Mouse (Mus musculus) G1E (cell line): ENCODE results near the gene Gm17617. TPM values are rescaled to one million over a fixed set of nuclear protein-coding genes. Genes with fewer than 3 reads are reported as not detected.

Experiments
- ATAC-seq: 2 replicates; pipeline ENCODE4 v1.8.0; 2016; ENCODE audit warnings: mild to moderate bottlenecking; ENCODE audit not compliant: insufficient number of reproducible peaks, poor library complexity, low FRiP score, severe bottlenecking; ENCODE audit errors: extremely low read depth
- DNase-seq: peaks from one replicate; pipeline ENCODE4 v3.0.0; 2012; ENCODE audit warnings: low spot score
- H3K27me3 ChIP-seq: 2 replicates; pipeline ENCODE4 v1.6.1; 2012; ENCODE audit warnings: mild to moderate bottlenecking, low read length, inconsistent platforms; ENCODE audit not compliant: insufficient read depth
- H3K36me3 ChIP-seq: replicated peaks from 2 replicates; pipeline ENCODE3; 2012; ENCODE audit warnings: mild to moderate bottlenecking, inconsistent platforms
- H3K4me1 ChIP-seq: 2 replicates; pipeline ENCODE4 v1.6.1; 2012; ENCODE audit warnings: low read depth, low read length, inconsistent platforms, mixed read lengths; ENCODE audit not compliant: insufficient read depth
- H3K4me3 ChIP-seq: 2 replicates; pipeline ENCODE4 v1.5.1; 2012; ENCODE audit warnings: low read depth, mild to moderate bottlenecking, inconsistent platforms, low read length, moderate library complexity, mixed read lengths
- H3K9me3 ChIP-seq: replicated peaks from 2 replicates; pipeline ENCODE4 v1.6.1; 2012; ENCODE audit warnings: inconsistent platforms
- CTCF ChIP-seq: IDR thresholded peaks from 2 replicates; pipeline ENCODE4 v1.5.1; 2012; ENCODE audit warnings: low read depth, low read length, inconsistent platforms, mixed read lengths
- GATA1 ChIP-seq: IDR thresholded peaks from 2 replicates; pipeline ENCODE4 v1.6.1; 2012; ENCODE audit warnings: borderline replicate concordance, low read length, inconsistent platforms, mixed read lengths
- GATA2 ChIP-seq: IDR thresholded peaks from 2 replicates; pipeline ENCODE4 v1.6.1; 2012; ENCODE audit warnings: low read depth, low read length, inconsistent platforms, borderline replicate concordance
- POLR2AphosphoS5 ChIP-seq: IDR thresholded peaks from 2 replicates; pipeline ENCODE4 v1.6.1; 2012; ENCODE audit warnings: low read depth, low read length, inconsistent platforms; ENCODE audit not compliant: insufficient replicate concordance
- TAL1 ChIP-seq: conservative IDR thresholded peaks from 2 replicates; pipeline ENCODE4 v1.6.1; 2012; ENCODE audit warnings: low read depth, low read length, inconsistent platforms, mixed read lengths
- polyA plus RNA-seq: library from polyadenylated mRNA; stranded (reverse); fragments of >175 nt; gene quantifications from 2 replicates; pipeline ENCODE4 v1.2.3, GENCODE M21; 2012
- total RNA-seq, 2 experiments: library from RNA; stranded (forward) in 1 of 2; stranded (reverse) in 1 of 2; fragments of 200-1000 nt in 1 of 2; fragments of >200 nt in 1 of 2; fragmentation: Nextera tagmentation in 1 of 2; gene quantifications; 2 replicates each; pipeline ENCODE4 v1.2.3; 2014 to 2017

Gm17617 gene
- total and polyA plus RNA-seq, 3 experiments: not detected

- H3K9me3 ChIP-seq: no peaks in the 10 kb centered on the region
- peaks cover 32% of the 10 kb centered on the region for H3K27me3 ChIP-seq
- no peak for DNase-seq
- no peak overlapping the region for H3K4me3 ChIP-seq
- H3K4me1 ChIP-seq: peaks cover 8% of the 10 kb centered on the region
- ATAC-seq: no peak
- no peaks in the 10 kb centered on the region for H3K36me3 ChIP-seq
- TF ChIP-seq POLR2AphosphoS5 (no peak), GATA1 (no peak), CTCF (no peak), GATA2 (no peak), TAL1 (no peak)
These were observed 33.7 kb upstream of the Gm17617 start for GRCm38 (mm10) chr13:55166806-55167725.

GRCm38 (mm10) chr13:55165831-55166339, 32.5 kb upstream of the Gm17617 start:
- peaks cover 34% of the 10 kb centered on the region for H3K27me3 ChIP-seq
- TF ChIP-seq POLR2AphosphoS5 (no peak), CTCF (no peak), GATA1 (no peak), GATA2 (no peak), TAL1 (no peak)
- H3K36me3 ChIP-seq: no peaks in the 10 kb centered on the region
- no peak overlapping the region for H3K4me3 ChIP-seq
- H3K4me1 ChIP-seq: peaks cover 8% of the 10 kb centered on the region; the same call in 1 of the 2 replicates
- DNase-seq (no peak), ATAC-seq (no peak)
- H3K9me3 ChIP-seq: no peaks in the 10 kb centered on the region

- H3K27me3 ChIP-seq: peaks cover 33% of the 10 kb centered on the region
- DNase-seq: no peak
- H3K9me3 ChIP-seq: no peaks in the 10 kb centered on the region
- peaks cover 8% of the 10 kb centered on the region; the same call in 1 of the 2 replicates for H3K4me1 ChIP-seq
- TF ChIP-seq GATA1: no peak
- no peak for TF ChIP-seq TAL1
- TF ChIP-seq GATA2: no peak
- no peak for TF ChIP-seq POLR2AphosphoS5
- TF ChIP-seq CTCF: no peak
- ATAC-seq: no peak
- H3K4me3 ChIP-seq: no peak overlapping the region
- H3K36me3 ChIP-seq: no peaks in the 10 kb centered on the region
These were observed 30.2 kb upstream of the Gm17617 start for GRCm38 (mm10) chr13:55163553-55163952.

GRCm38 (mm10) chr13:55162365-55162764, 29.0 kb upstream of the Gm17617 start:
- Histone ChIP-seq H3K36me3 (no peaks in the 10 kb centered on the region), H3K4me3 (no peak overlapping the region), H3K4me1 (peaks cover 8% of the 10 kb centered on the region; the same call in 1 of the 2 replicates), H3K9me3 (no peaks in the 10 kb centered on the region), H3K27me3 (peaks cover 29% of the 10 kb centered on the region)
- no peak for ATAC-seq
- DNase-seq: no peak
- TF ChIP-seq GATA1: no peak

- no peaks in the 10 kb centered on the region for H3K36me3 ChIP-seq
- no peaks in the 10 kb centered on the region; the same call in 1 of the 2 replicates for H3K4me1 ChIP-seq
- H3K27me3 ChIP-seq: peaks cover 37% of the 10 kb centered on the region
- DNase-seq (no peak), ATAC-seq (no peak)
- H3K9me3 ChIP-seq: no peaks in the 10 kb centered on the region
- H3K4me3 ChIP-seq: no peak overlapping the region
- TF ChIP-seq POLR2AphosphoS5 (no peak), GATA1 (no peak), GATA2 (no peak), CTCF (no peak), TAL1 (no peak)
These were observed 20.6 kb upstream of the Gm17617 start for GRCm38 (mm10) chr13:55153951-55154350.

GRCm38 (mm10) chr13:55152621-55153415, 19.5 kb upstream of the Gm17617 start, which contains the start of gene Fgfr4:
TSS of gene Fgfr4 (plus strand) at chr13:55152640.
- TF ChIP-seq POLR2AphosphoS5 (no peak), CTCF (no peak), GATA2 (no peak), TAL1 (no peak), GATA1 (no peak)
- no peaks in the 10 kb centered on the region for H3K9me3 ChIP-seq
- H3K27me3 ChIP-seq: peaks cover 36% of the 10 kb centered on the region
- no peaks in the 10 kb centered on the region for H3K36me3 ChIP-seq
- H3K4me3 ChIP-seq: no peak within 1 kb of the TSS
- H3K4me1 ChIP-seq: no peaks in the 10 kb centered on the region; the same call in 1 of the 2 replicates
- DNase-seq (no peak), ATAC-seq (no peak)
